Mouse (Mus musculus) myocyte (in vitro differentiated cells): ENCODE results near the gene Runx2.

ENCODE experiments used
- CEBPB ChIP-seq: IDR thresholded peaks from 2 replicates; pipeline ENCODE4 v1.6.1; 2011; ENCODE audit warnings: mild to moderate bottlenecking, moderate library complexity; ENCODE audit not compliant: poor library complexity, insufficient read depth, severe bottlenecking
- E2F4 ChIP-seq: IDR thresholded peaks from one replicate; pipeline ENCODE4 v1.6.1; 2011; ENCODE audit warnings: mild to moderate bottlenecking, control low read depth, moderate library complexity; ENCODE audit not compliant: insufficient read depth
- MAX ChIP-seq: IDR thresholded peaks from one replicate; pipeline ENCODE4 v1.6.1; 2011; ENCODE audit warnings: low read depth, mild to moderate bottlenecking, control low read depth
- MYOD1 ChIP-seq, 3 experiments: IDR thresholded peaks; one replicate each; pipeline ENCODE4 v1.6.1; 2011; ENCODE audit warnings: control low read depth in 2 of 3, low read depth in 2 of 3, mild to moderate bottlenecking in 2 of 3, moderate library complexity in 1 of 3; ENCODE audit not compliant: insufficient read length in 2 of 3, control insufficient read depth in 1 of 3
- MYOG ChIP-seq, 3 experiments: IDR thresholded peaks; one replicate each; pipeline ENCODE4 v1.6.1; 2011; ENCODE audit warnings: control low read depth in 2 of 3, low read depth in 2 of 3, mild to moderate bottlenecking in 2 of 3; ENCODE audit not compliant: insufficient read length in 2 of 3, control insufficient read depth in 1 of 3, insufficient read depth in 1 of 3
- POLR2A ChIP-seq: IDR thresholded peaks from one replicate; pipeline ENCODE4 v1.6.1; 2011; ENCODE audit warnings: low read depth, mild to moderate bottlenecking, control low read depth, moderate library complexity; ENCODE audit not compliant: insufficient read length
- POLR2AphosphoS2 ChIP-seq: IDR thresholded peaks from one replicate; pipeline ENCODE4 v1.6.1; 2011; ENCODE audit warnings: low read depth, control low read depth; ENCODE audit not compliant: insufficient read length
- REST ChIP-seq: IDR thresholded peaks from one replicate; pipeline ENCODE4 v1.6.1; 2011; ENCODE audit warnings: mild to moderate bottlenecking, control low read depth, moderate library complexity; ENCODE audit not compliant: insufficient read depth, insufficient read length
- SRF ChIP-seq: IDR thresholded peaks from one replicate; pipeline ENCODE4 v1.6.1; 2011; ENCODE audit warnings: low read depth; ENCODE audit not compliant: control insufficient read depth, insufficient read length
- TCF12 ChIP-seq: IDR thresholded peaks from one replicate; pipeline ENCODE4 v1.6.1; 2011; ENCODE audit warnings: mild to moderate bottlenecking, control low read depth; ENCODE audit not compliant: poor library complexity, insufficient read depth, severe bottlenecking
- TCF3 ChIP-seq: IDR thresholded peaks from one replicate; pipeline ENCODE4 v1.6.1; 2011; ENCODE audit warnings: low read depth, control low read depth; ENCODE audit not compliant: insufficient read length
- USF1 ChIP-seq: IDR thresholded peaks from one replicate; pipeline ENCODE4 v1.6.1; 2011; ENCODE audit warnings: low read depth, mild to moderate bottlenecking, control low read depth, moderate library complexity

- TF ChIP-seq POLR2AphosphoS2: no peak
- TF ChIP-seq POLR2A: no peak
- TF ChIP-seq E2F4: no peak
- no peak for TF ChIP-seq MAX
- TF ChIP-seq USF1: no peak
- TF ChIP-seq CEBPB: no peak
- no peak for TF ChIP-seq TCF12
- no peak for TF ChIP-seq MYOD1 (IDR thresholded peaks at IDR 0.05; ENCODE audit: control insufficient read depth in 1 of 3, insufficient read length in 2 of 3, low read depth in 2 of 3)
- TF ChIP-seq SRF: no peak
- TF ChIP-seq MYOG (IDR thresholded peaks at IDR 0.05; ENCODE audit: control insufficient read depth in 1 of 3, insufficient read depth in 1 of 3, insufficient read length in 2 of 3, low read depth in 2 of 3): no peak
- TF ChIP-seq REST: no peak
- TF ChIP-seq TCF3: no peak
Measured at GRCm38 (mm10) chr17:44490164-44490794, 324.3 kb downstream of the Runx2 start.
